Mouse (Mus musculus) neural tube, embryonic 14.5 days (tissue): Measurements from ENCODE around the gene Zp2. TPM values are rescaled to one million over a fixed set of nuclear protein-coding genes. Genes with fewer than 3 reads are reported as not detected.

Experiments
- ATAC-seq: fragments of 200-750 bp; cut with Nextera tagmentation; 2 replicates; pipeline ENCODE4 v1.8.0; 2017; ENCODE audit warnings: low read depth, mild to moderate bottlenecking, moderate TSS enrichment, moderate library complexity
- H3K27ac ChIP-seq: fragments of 300-500 bp; sonication (generic); 2 replicates; pipeline ENCODE4 v1.5.1; 2014; ENCODE audit warnings: low read depth, mild to moderate bottlenecking, control low read depth, low read length, moderate library complexity, mixed read lengths
- H3K27me3 ChIP-seq: fragments of 300-500 bp; sonication (generic); 2 replicates; pipeline ENCODE4 v1.6.1; 2014; ENCODE audit warnings: low read length; ENCODE audit not compliant: control insufficient read depth, insufficient read depth
- H3K36me3 ChIP-seq: fragments of 300-500 bp; sonication (generic); 2 replicates; pipeline ENCODE4 v1.6.1; 2014; ENCODE audit warnings: low read length, mixed read lengths; ENCODE audit not compliant: control insufficient read depth, insufficient read depth
- H3K4me1 ChIP-seq: fragments of 300-500 bp; sonication (generic); 2 replicates; pipeline ENCODE4 v1.6.1; 2014; ENCODE audit warnings: low read length; ENCODE audit not compliant: control insufficient read depth, insufficient read depth
- H3K4me2 ChIP-seq: fragments of 300-500 bp; sonication (generic); 2 replicates; pipeline ENCODE4 v1.6.1; 2014; ENCODE audit warnings: mild to moderate bottlenecking, low read depth, low read length, control low read depth
- H3K4me3 ChIP-seq: fragments of 300-500 bp; sonication (generic); 2 replicates; pipeline ENCODE4 v1.5.1; 2014; ENCODE audit warnings: low read depth, low read length, control low read depth, mixed read lengths
- H3K9ac ChIP-seq: fragments of 300-500 bp; sonication (generic); replicated peaks from 2 replicates; pipeline ENCODE4 v1.6.1; 2014; ENCODE audit warnings: low read depth, mild to moderate bottlenecking, control low read depth, low read length, mixed read lengths
- H3K9me3 ChIP-seq: fragments of 300-500 bp; sonication (generic); 2 replicates; pipeline ENCODE4 v1.6.1; 2016; ENCODE audit warnings: low read length; ENCODE audit not compliant: control insufficient read depth
- WGBS: fragments of 180-500 bp; shearing (Covaris S2); extraction: QIAGEN DNeasy Blood & Tissue Kit; methylation state at CpG from one replicate; pipeline ENCODE4 v1.1.7; 2014; 5-methylcytosine and 5-hydroxymethylcytosine counted together
- polyA plus RNA-seq: library from polyadenylated mRNA; unstranded; fragments of >200 nt; fragmentation: Nextera tagmentation; extraction: Ambion mirVana; gene quantifications from 2 replicates; pipeline ENCODE4 v1.2.1, GENCODE M21; 2014

Zp2 gene
- polyA plus RNA-seq, 1 experiment from 2014 or later = not detected

DNA sequence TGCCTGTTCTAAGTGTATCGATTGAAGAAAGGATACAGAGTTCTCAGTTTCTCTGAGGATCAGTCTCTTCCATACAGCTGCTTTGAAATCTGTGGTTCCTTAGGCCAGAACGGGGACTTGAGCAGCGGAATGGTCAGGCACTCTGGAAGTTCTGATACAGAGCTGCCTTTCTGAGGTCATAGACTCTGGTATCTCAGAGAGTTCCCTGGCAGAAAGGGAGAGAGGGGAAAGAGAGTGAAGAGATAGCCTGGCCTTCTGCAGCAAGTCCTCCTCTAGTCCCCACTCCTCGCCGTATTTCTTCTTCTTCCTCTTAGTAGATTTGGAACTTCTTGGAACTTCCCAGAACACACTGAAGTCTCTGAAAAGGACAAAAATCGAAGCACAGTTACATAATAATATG lies 49.9 kb downstream of the Zp2 start, which contains the start of gene Dnah3:
Gene Dnah3, minus strand, starts transcription at position 101 of the 400 bp plus-strand sequence.
- no peaks in the 10 kb centered on the region for H3K27me3 ChIP-seq
- no peak within 1 kb of the TSS for H3K4me3 ChIP-seq
- H3K9me3 ChIP-seq = no peaks in the 10 kb centered on the region
- ATAC-seq = no peak
- H3K4me1 ChIP-seq = no peaks in the 10 kb centered on the region
- no peak within 1 kb of the TSS for H3K9ac ChIP-seq
- no peaks in the 10 kb centered on the region for H3K36me3 ChIP-seq
- WGBS = 84% methylated on average over 6 of the region's 6 CpGs
- H3K27ac ChIP-seq = no peak within 1 kb of the TSS
- H3K4me2 ChIP-seq = no peak within 1 kb of the TSS

GRCm38 (mm10) chr7:120094216-120094615 lies 50.9 kb downstream of the Zp2 start:
- ATAC-seq = no peak
- H3K4me3 ChIP-seq = no peak overlapping the region
- H3K27ac ChIP-seq = no peak overlapping the region
- 90% methylated on average over 3 of the region's 3 CpGs for WGBS
- no peaks in the 10 kb centered on the region for H3K36me3 ChIP-seq
- no peaks in the 10 kb centered on the region for H3K4me1 ChIP-seq
- no peaks in the 10 kb centered on the region for H3K9me3 ChIP-seq
- no peak overlapping the region for H3K4me2 ChIP-seq
- H3K9ac ChIP-seq = no peak overlapping the region
- no peaks in the 10 kb centered on the region for H3K27me3 ChIP-seq

DNA sequence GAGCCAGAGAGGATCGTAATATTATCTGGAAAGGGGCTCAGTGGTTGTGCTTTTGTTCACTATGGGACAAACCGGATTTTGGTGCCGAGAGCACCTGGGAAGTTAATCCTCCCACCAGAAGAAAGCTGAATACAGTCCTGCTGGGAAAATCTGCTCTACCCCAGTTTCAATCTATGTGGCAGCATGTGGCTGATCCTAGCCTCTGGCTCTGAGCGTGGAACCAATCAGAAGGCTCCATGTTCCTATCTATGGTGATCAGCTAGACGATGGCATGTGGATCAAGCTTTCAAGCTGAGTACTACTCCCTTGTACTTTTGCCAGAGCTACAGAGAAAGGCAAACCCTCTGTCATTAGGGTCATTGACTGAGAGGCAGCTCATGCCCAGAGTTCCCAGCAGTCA lies 52.1 kb downstream of the Zp2 start:
- Histone ChIP-seq H3K27ac (no peak overlapping the region), H3K27me3 (no peaks in the 10 kb centered on the region), H3K9ac (no peak overlapping the region), H3K4me3 (no peak overlapping the region), H3K4me1 (no peaks in the 10 kb centered on the region), H3K36me3 (no peaks in the 10 kb centered on the region), H3K9me3 (no peaks in the 10 kb centered on the region), H3K4me2 (no peak overlapping the region)
- no peak for ATAC-seq
- WGBS = 55% methylated on average over 5 of the region's 5 CpGs

GRCm38 (mm10) chr7:120080177-120080576 lies 64.9 kb downstream of the Zp2 start:
- H3K36me3 ChIP-seq = no peaks in the 10 kb centered on the region
- H3K4me3 ChIP-seq = no peak overlapping the region
- WGBS = 73% methylated on average over 3 of the region's 3 CpGs
- H3K9ac ChIP-seq = no peak overlapping the region
- no peaks in the 10 kb centered on the region for H3K4me1 ChIP-seq
- no peak overlapping the region for H3K4me2 ChIP-seq
- no peak for ATAC-seq
- H3K9me3 ChIP-seq = no peaks in the 10 kb centered on the region
- H3K27ac ChIP-seq = no peak overlapping the region
- H3K27me3 ChIP-seq = no peaks in the 10 kb centered on the region

Other genes with a start within 250 kb of the Zp2 start
- gene Lyrm1, start 249.4 kb downstream of the Zp2 start, polyA plus RNA-seq = 20.2 and 23.2 TPM in 2 replicates
- 10.0 and 15.3 TPM in 2 replicates for gene Dcun1d3, start 249.0 kb downstream of the Zp2 start, polyA plus RNA-seq
- not detected in 2 replicates for gene Dnah3, start 50.0 kb downstream of the Zp2 start, polyA plus RNA-seq
- gene Tmem159, start 42.9 kb downstream of the Zp2 start, polyA plus RNA-seq = 9.3 and 12.4 TPM in 2 replicates
- gene Anks4b, start 28.6 kb upstream of the Zp2 start, polyA plus RNA-seq = not detected in 2 replicates
- 7.9 and 8.9 TPM in 2 replicates for gene Crym, start 56.8 kb upstream of the Zp2 start, polyA plus RNA-seq
- gene Abca14, start 58.7 kb upstream of the Zp2 start, polyA plus RNA-seq = not detected in 2 replicates
- not detected in 2 replicates for gene Abca15, start 183.4 kb upstream of the Zp2 start, polyA plus RNA-seq